Mouse (Mus musculus) midbrain, embryonic 14.5 days (tissue): ENCODE results near the gene Gm20388. TPM values are rescaled to one million over a fixed set of nuclear protein-coding genes. Genes with fewer than 3 reads are reported as not detected.
A peak's percentile ranks its signal among the peaks of the same experiment; 100 is the strongest.
"Not testable (repeated sequence)": the region's sequence is repeated elsewhere in the genome, so short reads cannot be mapped to it uniquely, and the experiment has no call there.

ENCODE experiments used
- ATAC-seq: fragments of 200-750 bp; cut with Nextera tagmentation; 2 replicates; pipeline ENCODE4 v1.8.0; 2017; ENCODE audit warnings: moderate number of reproducible peaks, moderate library complexity; ENCODE audit not compliant: low FRiP score, low TSS enrichment
- DNase-seq: peaks from one replicate; pipeline ENCODE4 v3.0.0-alpha.2; 2015
- H3K27ac ChIP-seq: fragments of 300-500 bp; sonication (generic); replicated peaks from 2 replicates; pipeline ENCODE4 v1.5.1; 2014; ENCODE audit warnings: mild to moderate bottlenecking, low read depth, low read length, moderate library complexity
- H3K27me3 ChIP-seq: fragments of 300-500 bp; sonication (generic); 2 replicates; pipeline ENCODE4 v1.6.1; 2014; ENCODE audit warnings: low read length, control low read depth, mixed read lengths; ENCODE audit not compliant: control insufficient read depth, insufficient read depth
- H3K36me3 ChIP-seq: fragments of 300-500 bp; sonication (generic); 2 replicates; pipeline ENCODE4 v1.6.1; 2014; ENCODE audit warnings: low read length, control low read depth; ENCODE audit not compliant: control insufficient read depth, insufficient read depth
- H3K4me1 ChIP-seq: fragments of 300-500 bp; sonication (generic); 2 replicates; pipeline ENCODE4 v1.6.1; 2014; ENCODE audit warnings: mild to moderate bottlenecking, antibody characterized with exemption, low read length, control low read depth; ENCODE audit not compliant: control insufficient read depth, insufficient read depth
- H3K4me2 ChIP-seq: fragments of 300-500 bp; sonication (generic); 2 replicates; pipeline ENCODE4 v1.6.1; 2014; ENCODE audit warnings: mild to moderate bottlenecking, low read length, moderate library complexity
- H3K4me3 ChIP-seq: fragments of 300-500 bp; sonication (generic); replicated peaks from 2 replicates; pipeline ENCODE4 v1.5.1; 2014; ENCODE audit warnings: low read depth, low read length
- H3K9ac ChIP-seq: fragments of 300-500 bp; sonication (generic); replicated peaks from 2 replicates; pipeline ENCODE4 v1.6.1; 2014; ENCODE audit warnings: mild to moderate bottlenecking, low read length, moderate library complexity
- H3K9me3 ChIP-seq: fragments of 300-500 bp; sonication (generic); 2 replicates; pipeline ENCODE4 v1.6.1; 2016; ENCODE audit warnings: low read length, control low read depth, mixed read lengths; ENCODE audit not compliant: control insufficient read depth
- WGBS: fragments of 180-500 bp; shearing (Covaris S2); extraction: QIAGEN DNeasy Blood & Tissue Kit; methylation state at CpG from one replicate; pipeline ENCODE4 v1.1.7; 2014; 5-methylcytosine and 5-hydroxymethylcytosine counted together
- polyA plus RNA-seq: library from polyadenylated mRNA; unstranded; fragments of >200 nt; fragmentation: Nextera tagmentation; extraction: Ambion mirVana; gene quantifications from 2 replicates; pipeline ENCODE4 v1.2.1, GENCODE M21; 2014

The Gm20388 gene
- polyA plus RNA-seq, 1 experiment from 2014 or later = 4.1 TPM

- 87% methylated on average over 7 of the region's 7 CpGs for WGBS
- no peak overlapping the region for H3K27ac ChIP-seq
- H3K4me1 ChIP-seq = no peaks in the 10 kb centered on the region; the same call in 1 of the 2 replicates
- no peaks in the 10 kb centered on the region for H3K27me3 ChIP-seq
- H3K9me3 ChIP-seq = no peaks in the 10 kb centered on the region
- ATAC-seq (no peak), DNase-seq (no peak)
- H3K36me3 ChIP-seq = no peaks in the 10 kb centered on the region
- H3K9ac ChIP-seq = no peak overlapping the region
- H3K4me2 ChIP-seq = no peak overlapping the region
- no peak overlapping the region for H3K4me3 ChIP-seq
Observed at GRCm38 (mm10) chr8:121307723-121308122, 1397.1 kb downstream of the Gm20388 start.

- Histone ChIP-seq H3K9me3 (no peaks in the 10 kb centered on the region), H3K36me3 (no peaks in the 10 kb centered on the region), H3K4me1 (no peaks in the 10 kb centered on the region; the same call in 1 of the 2 replicates), H3K27ac (no peak overlapping the region), H3K4me2 (peak overlapping the region; percentile 31; the same call in 1 of the 2 replicates), H3K9ac (no peak overlapping the region; the same call in 1 of the 2 replicates), H3K27me3 (no peaks in the 10 kb centered on the region), H3K4me3 (no peak overlapping the region)
- peak; percentile 53 for DNase-seq
- WGBS = 27% methylated on average over 25 of the region's 25 CpGs
- ATAC-seq = no peak
Observed at GRCm38 (mm10) chr8:121310976-121311819, 1400.6 kb downstream of the Gm20388 start.

- no peaks in the 10 kb centered on the region for H3K4me1 ChIP-seq
- no peak overlapping the region for H3K27ac ChIP-seq
- H3K9ac ChIP-seq = no peak overlapping the region
- H3K4me2 ChIP-seq = no peak overlapping the region
- ATAC-seq = no peak
- no peak for DNase-seq
- no peaks in the 10 kb centered on the region for H3K27me3 ChIP-seq
- 65% methylated on average over 6 of the region's 6 CpGs for WGBS
- no peaks in the 10 kb centered on the region for H3K36me3 ChIP-seq
- H3K4me3 ChIP-seq = no peak overlapping the region
- no peaks in the 10 kb centered on the region for H3K9me3 ChIP-seq
Observed at GRCm38 (mm10) chr8:121313458-121313857, 1402.8 kb downstream of the Gm20388 start.

GRCm38 (mm10) chr8:121314036-121314435 is 1403.4 kb downstream of the Gm20388 start:
- no peaks in the 10 kb centered on the region for H3K27me3 ChIP-seq
- DNase-seq = no peak
- H3K36me3 ChIP-seq = no peaks in the 10 kb centered on the region
- H3K4me1 ChIP-seq = no peaks in the 10 kb centered on the region
- 81% methylated on average over 5 of the region's 5 CpGs for WGBS
- no peak overlapping the region for H3K4me2 ChIP-seq
- H3K4me3 ChIP-seq = no peak overlapping the region
- H3K9ac ChIP-seq = no peak overlapping the region
- ATAC-seq = no peak
- H3K27ac ChIP-seq = no peak overlapping the region
- no peaks in the 10 kb centered on the region for H3K9me3 ChIP-seq

- Histone ChIP-seq H3K9me3 (no peaks in the 10 kb centered on the region), H3K4me1 (no peaks in the 10 kb centered on the region), H3K4me3 (no peak overlapping the region), H3K4me2 (no peak overlapping the region), H3K36me3 (no peaks in the 10 kb centered on the region), H3K9ac (no peak overlapping the region), H3K27ac (no peak overlapping the region), H3K27me3 (no peaks in the 10 kb centered on the region)
- no peak for DNase-seq
- no peak for ATAC-seq
- WGBS = 66% methylated on average over 3 of the region's 3 CpGs
Observed at GRCm38 (mm10) chr8:121315569-121315968, 1404.9 kb downstream of the Gm20388 start.

- Histone ChIP-seq H3K4me3 (no peak overlapping the region), H3K27me3 (no peaks in the 10 kb centered on the region), H3K4me2 (no peak overlapping the region), H3K9ac (no peak overlapping the region), H3K27ac (no peak overlapping the region), H3K9me3 (no peaks in the 10 kb centered on the region), H3K4me1 (no peaks in the 10 kb centered on the region), H3K36me3 (no peaks in the 10 kb centered on the region)
- ATAC-seq (no peak), DNase-seq (no peak)
- WGBS = 83% methylated on average over 18 of the region's 18 CpGs
Observed at GRCm38 (mm10) chr8:121316009-121316408, 1405.4 kb downstream of the Gm20388 start.

- H3K36me3 ChIP-seq, DNase-seq, H3K4me3 ChIP-seq, H3K4me1 ChIP-seq, H3K4me2 ChIP-seq, ATAC-seq, H3K27ac ChIP-seq, H3K27me3 ChIP-seq, H3K9ac ChIP-seq, H3K9me3 ChIP-seq: not testable (repeated sequence)
- 8% methylated on average over 3 of the region's 19 CpGs for WGBS
Observed at GRCm38 (mm10) chr8:121318756-121319155, 1408.1 kb downstream of the Gm20388 start.

- Histone ChIP-seq H3K4me2 (no peak overlapping the region), H3K4me1 (no peaks in the 10 kb centered on the region), H3K9ac (no peak overlapping the region), H3K27me3 (no peaks in the 10 kb centered on the region), H3K4me3 (no peak overlapping the region), H3K27ac (no peak overlapping the region), H3K36me3 (no peaks in the 10 kb centered on the region), H3K9me3 (no peaks in the 10 kb centered on the region)
- DNase-seq (no peak), ATAC-seq (no peak)
- WGBS = 74% methylated on average over 5 of the region's 5 CpGs
Observed at GRCm38 (mm10) chr8:121319491-121319890, 1408.8 kb downstream of the Gm20388 start.
